Mouse (Mus musculus) midbrain, embryonic 16.5 days (tissue): Measurements from ENCODE around the gene Ubxn11. TPM values are rescaled to one million over a fixed set of nuclear protein-coding genes. Genes with fewer than 3 reads are reported as not detected.

Experiments used
- ATAC-seq: fragments of 200-750 bp; cut with Nextera tagmentation; 2 replicates; pipeline ENCODE4 v1.8.0; 2017; ENCODE audit warnings: moderate TSS enrichment
- H3K27ac ChIP-seq: fragments of 300-500 bp; sonication (generic); 2 replicates; pipeline ENCODE4 v1.5.1; 2014; ENCODE audit warnings: mild to moderate bottlenecking, low read length, mixed read lengths
- H3K27me3 ChIP-seq: fragments of 300-500 bp; sonication (generic); 2 replicates; pipeline ENCODE4 v1.6.1; 2014; ENCODE audit warnings: low read depth, low read length, mixed read lengths; ENCODE audit not compliant: control insufficient read depth, insufficient read depth
- H3K36me3 ChIP-seq: fragments of 300-500 bp; sonication (generic); 2 replicates; pipeline ENCODE4 v1.6.1; 2014; ENCODE audit warnings: mild to moderate bottlenecking, low read length, moderate library complexity, mixed read lengths; ENCODE audit not compliant: control insufficient read depth, insufficient read depth
- H3K4me1 ChIP-seq: fragments of 300-500 bp; sonication (generic); 2 replicates; pipeline ENCODE4 v1.6.1; 2014; ENCODE audit warnings: mild to moderate bottlenecking, low read length, mixed read lengths; ENCODE audit not compliant: control insufficient read depth, insufficient read depth
- H3K4me2 ChIP-seq: fragments of 300-500 bp; sonication (generic); 2 replicates; pipeline ENCODE4 v1.6.1; 2014; ENCODE audit warnings: mild to moderate bottlenecking, low read length, mixed read lengths
- H3K4me3 ChIP-seq: fragments of 300-500 bp; sonication (generic); 2 replicates; pipeline ENCODE4 v1.5.1; 2014; ENCODE audit warnings: low read depth, mild to moderate bottlenecking, low read length, moderate library complexity, mixed read lengths
- H3K9ac ChIP-seq: fragments of 300-500 bp; sonication (generic); 2 replicates; pipeline ENCODE4 v1.6.1; 2014; ENCODE audit warnings: low read depth, low read length, mixed read lengths
- H3K9me3 ChIP-seq: fragments of 300-500 bp; sonication (generic); replicated peaks from 2 replicates; pipeline ENCODE4 v1.6.1; 2014; ENCODE audit warnings: mild to moderate bottlenecking, low read length, mixed read lengths; ENCODE audit not compliant: control insufficient read depth, poor library complexity, severe bottlenecking
- WGBS: fragments of 180-500 bp; shearing (Covaris S2); extraction: QIAGEN DNeasy Blood & Tissue Kit; methylation state at CpG from one replicate; pipeline ENCODE4 v1.1.7; 2014; 5-methylcytosine and 5-hydroxymethylcytosine counted together
- polyA plus RNA-seq: library from polyadenylated mRNA; unstranded; fragments of >200 nt; fragmentation: Nextera tagmentation; extraction: Ambion mirVana; gene quantifications from 2 replicates; pipeline ENCODE4 v1.2.1, GENCODE M21; 2015

The Ubxn11 gene
- 18.4 and 19.0 TPM in 2 replicates for polyA plus RNA-seq

- peaks cover 7% of the 10 kb centered on the region for H3K4me1 ChIP-seq
- ATAC-seq = peak; percentile 98
- 17% methylated on average over 34 of the region's 34 CpGs for WGBS
- H3K9me3 ChIP-seq = no peaks in the 10 kb centered on the region
- H3K4me3 ChIP-seq = peak within 1 kb of the TSS; percentile 73
- H3K4me2 ChIP-seq = peak within 1 kb of the TSS; percentile 64
- H3K36me3 ChIP-seq = no peaks in the 10 kb centered on the region
- H3K9ac ChIP-seq = peak within 1 kb of the TSS; percentile 70
- 0 out of 2 replicates have a peak within 1 kb of the TSS, but pooled peaks have one; percentile 58 for H3K27ac ChIP-seq
- H3K27me3 ChIP-seq = no peaks in the 10 kb centered on the region
These were observed at the start of gene Ubxn11 for GRCm38 (mm10) chr4:134101979-134102741. TSS of gene Ubxn11 (plus strand) at chr4:134102570.

- no peak within 1 kb of the TSS for H3K27ac ChIP-seq
- ATAC-seq = no peak
- WGBS = 88% methylated on average over 3 of the region's 3 CpGs
These were observed 48.8 kb upstream of the Ubxn11 start, which contains the start of gene Zfp683 for GRCm38 (mm10) chr4:134053538-134053937. TSS of gene Zfp683 (plus strand) at chr4:134053838.

GRCm38 (mm10) chr4:134058166-134058715 is 44.1 kb upstream of the Ubxn11 start:
- no peak for ATAC-seq
- Histone ChIP-seq H3K27me3 (no peaks in the 10 kb centered on the region), H3K4me1 (no peaks in the 10 kb centered on the region), H3K4me2 (no peak overlapping the region), H3K27ac (no peak overlapping the region), H3K9me3 (no peaks in the 10 kb centered on the region), H3K4me3 (no peak overlapping the region), H3K9ac (no peak overlapping the region), H3K36me3 (no peaks in the 10 kb centered on the region)
- WGBS = 33% methylated on average over 14 of the region's 14 CpGs

More at GRCm38 (mm10) chr4:134053538-134053937, 48.8 kb upstream of the Ubxn11 start, which contains the start of gene Zfp683:
- Histone ChIP-seq H3K9ac (no peak within 1 kb of the TSS), H3K36me3 (no peaks in the 10 kb centered on the region), H3K4me1 (no peaks in the 10 kb centered on the region), H3K4me3 (no peak within 1 kb of the TSS), H3K27me3 (no peaks in the 10 kb centered on the region), H3K9me3 (no peaks in the 10 kb centered on the region), H3K4me2 (no peak within 1 kb of the TSS)

GRCm38 (mm10) chr4:134058908-134059307 is 43.5 kb upstream of the Ubxn11 start:
- H3K4me2 ChIP-seq = no peak overlapping the region
- H3K9me3 ChIP-seq = no peaks in the 10 kb centered on the region
- no peak overlapping the region for H3K27ac ChIP-seq
- no peaks in the 10 kb centered on the region for H3K36me3 ChIP-seq
- no peaks in the 10 kb centered on the region for H3K27me3 ChIP-seq
- H3K4me3 ChIP-seq = no peak overlapping the region
- H3K9ac ChIP-seq = no peak overlapping the region
- WGBS = 84% methylated on average over 6 of the region's 6 CpGs
- no peak for ATAC-seq
- no peaks in the 10 kb centered on the region for H3K4me1 ChIP-seq

GRCm38 (mm10) chr4:134060135-134060865 is 42.1 kb upstream of the Ubxn11 start, which contains the start of gene Crybg2:
TSS of gene Crybg2 (plus strand) at chr4:134060815.
- ATAC-seq = no peak
- H3K27me3 ChIP-seq = peaks cover 3% of the 10 kb centered on the region; the same call in 1 of the 2 replicates
- no peak within 1 kb of the TSS for H3K4me2 ChIP-seq
- no peak within 1 kb of the TSS for H3K9ac ChIP-seq
- H3K9me3 ChIP-seq = no peaks in the 10 kb centered on the region
- no peak within 1 kb of the TSS for H3K27ac ChIP-seq
- H3K36me3 ChIP-seq = no peaks in the 10 kb centered on the region
- 51% methylated on average over 28 of the region's 28 CpGs for WGBS
- no peaks in the 10 kb centered on the region for H3K4me1 ChIP-seq
- H3K4me3 ChIP-seq = no peak within 1 kb of the TSS

GRCm38 (mm10) chr4:134061166-134061830 is 41.1 kb upstream of the Ubxn11 start:
- Histone ChIP-seq H3K4me1 (no peaks in the 10 kb centered on the region), H3K4me2 (no peak overlapping the region), H3K9ac (no peak overlapping the region), H3K27me3 (peaks cover 6% of the 10 kb centered on the region; the same call in 1 of the 2 replicates), H3K4me3 (no peak overlapping the region), H3K9me3 (no peaks in the 10 kb centered on the region), H3K27ac (no peak overlapping the region), H3K36me3 (no peaks in the 10 kb centered on the region)
- no peak for ATAC-seq
- WGBS = 63% methylated on average over 18 of the region's 18 CpGs

- ATAC-seq = no peak
These were observed 40.4 kb upstream of the Ubxn11 start for GRCm38 (mm10) chr4:134061944-134062446.

GRCm38 (mm10) chr4:134062561-134062960 is 39.8 kb upstream of the Ubxn11 start:
- H3K4me2 ChIP-seq = no peak overlapping the region
- H3K9ac ChIP-seq = no peak overlapping the region

More at GRCm38 (mm10) chr4:134061944-134062446, 40.4 kb upstream of the Ubxn11 start:
- no peaks in the 10 kb centered on the region for H3K4me1 ChIP-seq
- H3K4me3 ChIP-seq = no peak overlapping the region
- no peak overlapping the region for H3K4me2 ChIP-seq
- no peaks in the 10 kb centered on the region for H3K9me3 ChIP-seq
- no peaks in the 10 kb centered on the region for H3K36me3 ChIP-seq
- 52% methylated on average over 8 of the region's 8 CpGs for WGBS
- H3K9ac ChIP-seq = no peak overlapping the region
- no peak overlapping the region for H3K27ac ChIP-seq
- H3K27me3 ChIP-seq = peaks cover 6% of the 10 kb centered on the region; the same call in 1 of the 2 replicates

More at GRCm38 (mm10) chr4:134062561-134062960, 39.8 kb upstream of the Ubxn11 start:
- H3K36me3 ChIP-seq = no peaks in the 10 kb centered on the region
- no peak overlapping the region for H3K27ac ChIP-seq
- no peak for ATAC-seq
- no peak overlapping the region for H3K4me3 ChIP-seq
- 77% methylated on average over 8 of the region's 8 CpGs for WGBS
- H3K9me3 ChIP-seq = no peaks in the 10 kb centered on the region
- no peaks in the 10 kb centered on the region for H3K4me1 ChIP-seq
- peaks cover 6% of the 10 kb centered on the region; the same call in 1 of the 2 replicates for H3K27me3 ChIP-seq
